ENCODE assay signal across 26 mouse cellular contexts in the genomic region with DNA sequence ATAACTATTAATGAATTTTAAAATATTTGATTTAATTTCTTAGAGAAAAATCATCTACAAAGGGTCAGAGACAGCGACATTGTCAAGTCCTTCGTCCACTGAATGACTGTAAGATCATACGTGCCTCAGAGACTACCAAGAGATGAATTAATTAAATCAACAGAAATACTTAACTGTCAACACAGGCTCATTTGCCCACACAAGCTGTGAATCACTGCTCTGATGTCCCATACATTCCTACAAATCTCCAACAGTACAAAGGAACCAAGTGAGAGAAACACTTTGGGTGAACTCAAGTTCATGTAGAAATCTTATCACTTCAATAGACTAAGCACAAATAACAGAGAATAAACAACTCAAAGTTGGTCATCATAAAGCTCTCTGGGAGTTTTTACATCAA.
DNase-seq lines count a peak whose midpoint lies in the region; ATAC-seq and TF ChIP-seq lines count a peak whose summit lies in the region.
"Had no signal": no experiment of that assay in that cellular context is flagged by ENCODE, and none has a peak within 500 bp of the region (broad histone marks: within the 10 kb centered on the region; RNA-seq: fewer than 3 reads in every experiment).

No protein-coding gene starts in this region.

- no peak for TF ChIP-seq EP300 in heart, adult 2 months (IDR thresholded peaks at IDR 0.05; ENCODE audit: insufficient read depth, low read depth, low read length)

- TF ChIP-seq CTCF in heart, adult 2 months (IDR thresholded peaks at IDR 0.05), result no peak

- no peaks in the 10 kb centered on the region for H3K27me3 ChIP-seq in forebrain, embryonic 11.5 days (ENCODE audit: control insufficient read depth, insufficient read depth, low read length)
- H3K27me3 ChIP-seq in forebrain, embryonic 10.5 days (ENCODE audit: poor library complexity, severe bottlenecking), result no peaks in the 10 kb centered on the region
- H3K27me3 ChIP-seq in hindbrain, embryonic 11.5 days (ENCODE audit: control insufficient read depth, insufficient read depth, low read length), result no peaks in the 10 kb centered on the region
- no peaks in the 10 kb centered on the region for H3K27me3 ChIP-seq in hindbrain, embryonic 10.5 days (ENCODE audit: insufficient read depth, poor library complexity, severe bottlenecking)
- H3K27me3 ChIP-seq in forebrain, embryonic 14.5 days (replicated peaks; ENCODE audit: control insufficient read depth, insufficient read depth, low read length), result no peaks in the 10 kb centered on the region
- H3K27me3 ChIP-seq in forebrain, embryonic 16.5 days (replicated peaks; ENCODE audit: control insufficient read depth, insufficient read depth, low read length), result no peaks in the 10 kb centered on the region
- no peaks in the 10 kb centered on the region for H3K27me3 ChIP-seq in heart, adult 2 months (ENCODE audit: control insufficient read depth, insufficient read depth, low read length)
- H3K27me3 ChIP-seq: CH12.LX; embryonic facial prominence, embryonic 13.5 days; embryonic facial prominence, embryonic 15.5 days; Patski had no signal

- ATAC-seq in forebrain, embryonic 11.5 days (replicated peaks; ENCODE audit: low FRiP score), result 0 out of 2 replicates have a peak, but pooled peaks have one; percentile 30
- peak; percentile 22; the same call in 1 of the 2 replicates for ATAC-seq in hindbrain, embryonic 11.5 days (ENCODE audit: low FRiP score)
- peak; percentile 54 for ATAC-seq in forebrain, embryonic 14.5 days
- ATAC-seq in forebrain, embryonic 16.5 days, result peak; percentile 29
- ATAC-seq: activated CD4-positive, CD25-positive, alpha-beta regulatory T cell, adult 4 months; CD4-positive, CD25-positive, alpha-beta regulatory T cell, adult 4 months; Patski had no signal

- no peaks in the 10 kb centered on the region for H3K79me2 ChIP-seq in heart, adult 2 months (replicated peaks; ENCODE audit: control insufficient read depth, insufficient read depth, low read length)

- intact Hi-C loops in heart, adult 2 months (cut with DNase I), result loop anchor here (10.0 kb wide), 1 partner anchor 192 kb away; no protein-coding TSS in a partner anchor

- no peak for TF ChIP-seq POLR2A in heart, adult 2 months (IDR thresholded peaks at IDR 0.05; ENCODE audit: insufficient read depth, low read depth, low read length)

- no peak overlapping the region for H3K4me2 ChIP-seq in forebrain, embryonic 11.5 days (ENCODE audit: low read depth, low read length, severe bottlenecking)
- no peak overlapping the region for H3K4me2 ChIP-seq in hindbrain, embryonic 11.5 days (replicated peaks; ENCODE audit: low read depth, low read length)
- no peak overlapping the region for H3K4me2 ChIP-seq in forebrain, embryonic 14.5 days (ENCODE audit: low read length)
- no peak overlapping the region for H3K4me2 ChIP-seq in forebrain, embryonic 16.5 days (ENCODE audit: low read length)
- H3K4me2 ChIP-seq: embryonic facial prominence, embryonic 13.5 days; embryonic facial prominence, embryonic 15.5 days had no signal

- no peak overlapping the region for H3K9ac ChIP-seq in forebrain, embryonic 11.5 days (ENCODE audit: low read length)
- H3K9ac ChIP-seq in hindbrain, embryonic 11.5 days (ENCODE audit: low read depth, low read length), result no peak overlapping the region
- no peak overlapping the region for H3K9ac ChIP-seq in forebrain, embryonic 14.5 days (ENCODE audit: low read length)
- H3K9ac ChIP-seq in forebrain, embryonic 16.5 days (replicated peaks; ENCODE audit: low read depth, low read length), result no peak overlapping the region
- H3K9ac ChIP-seq in heart, adult 2 months (ENCODE audit: low read depth, low read length), result no peak overlapping the region
- H3K9ac ChIP-seq: embryonic facial prominence, embryonic 13.5 days; embryonic facial prominence, embryonic 15.5 days had no signal

- H3K27ac ChIP-seq in forebrain, embryonic 11.5 days (ENCODE audit: low read depth, low read length), result 0 out of 2 replicates have a peak overlapping the region, but pooled peaks have one; percentile 12
- no peak overlapping the region for H3K27ac ChIP-seq in forebrain, embryonic 10.5 days
- H3K27ac ChIP-seq in hindbrain, embryonic 11.5 days (ENCODE audit: low read depth, low read length), result no peak overlapping the region
- no peak overlapping the region for H3K27ac ChIP-seq in hindbrain, embryonic 10.5 days
- no peak overlapping the region for H3K27ac ChIP-seq in forebrain, embryonic 14.5 days (ENCODE audit: low read depth, low read length)
- peak overlapping the region; percentile 53 for H3K27ac ChIP-seq in forebrain, embryonic 16.5 days (ENCODE audit: low read length)
- H3K27ac ChIP-seq in heart, adult 2 months, result no peak overlapping the region
- H3K27ac ChIP-seq: embryonic facial prominence, embryonic 13.5 days; embryonic facial prominence, embryonic 15.5 days had no signal

- H3K36me3 ChIP-seq in forebrain, embryonic 11.5 days (ENCODE audit: control insufficient read depth, insufficient read depth, low read length), result no peaks in the 10 kb centered on the region
- no peaks in the 10 kb centered on the region for H3K36me3 ChIP-seq in forebrain, embryonic 10.5 days (replicated peaks)
- no peaks in the 10 kb centered on the region for H3K36me3 ChIP-seq in hindbrain, embryonic 11.5 days (ENCODE audit: control insufficient read depth, insufficient read depth, low read length)
- no peaks in the 10 kb centered on the region for H3K36me3 ChIP-seq in hindbrain, embryonic 10.5 days
- H3K36me3 ChIP-seq in forebrain, embryonic 14.5 days (ENCODE audit: control insufficient read depth, insufficient read depth, low read length), result no peaks in the 10 kb centered on the region
- H3K36me3 ChIP-seq in forebrain, embryonic 16.5 days (ENCODE audit: control insufficient read depth, insufficient read depth), result no peaks in the 10 kb centered on the region
- no peaks in the 10 kb centered on the region for H3K36me3 ChIP-seq in heart, adult 2 months (ENCODE audit: control insufficient read depth, insufficient read depth, low read length)
- H3K36me3 ChIP-seq: embryonic facial prominence, embryonic 13.5 days; embryonic facial prominence, embryonic 15.5 days; G1E had no signal

- peaks cover 3% of the 10 kb centered on the region; the same call in 1 of the 2 replicates for H3K4me1 ChIP-seq in forebrain, embryonic 11.5 days (replicated peaks; ENCODE audit: control insufficient read depth, insufficient read depth, low read length)
- peaks cover 21% of the 10 kb centered on the region for H3K4me1 ChIP-seq in forebrain, embryonic 10.5 days
- no peaks in the 10 kb centered on the region for H3K4me1 ChIP-seq in hindbrain, embryonic 11.5 days (replicated peaks; ENCODE audit: control insufficient read depth, insufficient read depth, low read length)
- H3K4me1 ChIP-seq in hindbrain, embryonic 10.5 days (replicated peaks), result no peaks in the 10 kb centered on the region; the same call in 1 of the 2 replicates
- peaks cover 10% of the 10 kb centered on the region; the same call in 1 of the 2 replicates for H3K4me1 ChIP-seq in forebrain, embryonic 14.5 days (ENCODE audit: control insufficient read depth, insufficient read depth, low read length)
- peaks cover 10% of the 10 kb centered on the region for H3K4me1 ChIP-seq in forebrain, embryonic 16.5 days (replicated peaks; ENCODE audit: control insufficient read depth, insufficient read depth, low read length)
- H3K4me1 ChIP-seq in heart, adult 2 months (ENCODE audit: control insufficient read depth, insufficient read depth, low read length), result no peaks in the 10 kb centered on the region
- H3K4me1 ChIP-seq: embryonic facial prominence, embryonic 13.5 days; embryonic facial prominence, embryonic 15.5 days had no signal

- no peak overlapping the region for H3K4me3 ChIP-seq in forebrain, embryonic 11.5 days (ENCODE audit: low read depth, low read length)
- H3K4me3 ChIP-seq in forebrain, embryonic 10.5 days, result no peak overlapping the region
- no peak overlapping the region for H3K4me3 ChIP-seq in hindbrain, embryonic 11.5 days (ENCODE audit: low read depth, low read length)
- H3K4me3 ChIP-seq in hindbrain, embryonic 10.5 days, result no peak overlapping the region
- H3K4me3 ChIP-seq in forebrain, embryonic 14.5 days (ENCODE audit: low read depth, low read length), result no peak overlapping the region
- H3K4me3 ChIP-seq in forebrain, embryonic 16.5 days (replicated peaks; ENCODE audit: low read length), result no peak overlapping the region
- H3K4me3 ChIP-seq in heart, adult 2 months, result no peak overlapping the region
- H3K4me3 ChIP-seq: embryonic facial prominence, embryonic 13.5 days; embryonic facial prominence, embryonic 15.5 days; erythroblast, embryonic 14.5 days had no signal

- DNase-seq in forebrain, embryonic 11.5 days (ENCODE audit: low spot score), result no peak
- DNase-seq in forebrain, embryonic 10.5 days (ENCODE audit: extremely low spot score, low spot score), result no peak
- DNase-seq in hindbrain, embryonic 11.5 days (ENCODE audit: low spot score), result no peak
- DNase-seq in hindbrain, embryonic 10.5 days (ENCODE audit: low spot score), result no peak
- no peak for DNase-seq in forebrain, embryonic 14.5 days (ENCODE audit: low spot score)
- no peak for DNase-seq in heart, adult 2 months
- no peak for DNase-seq in heart, adult 8-10 months (ENCODE audit: low spot score)
- DNase-seq: adrenal gland, adult 2 months; adrenal gland, postnatal 10 days; adrenal gland, postnatal 25 days; B cell, adult 2 months; cerebellum, adult 11-12 months; cerebellum, adult 2 months; cerebellum, adult 9-10 months; cerebellum, postnatal 10 days; cerebellum, postnatal 25 days; embryo, embryonic 11 days had no signal

- H3K9me3 ChIP-seq in forebrain, embryonic 11.5 days (ENCODE audit: control insufficient read depth, low read length), result no peaks in the 10 kb centered on the region
- no peaks in the 10 kb centered on the region for H3K9me3 ChIP-seq in forebrain, embryonic 10.5 days
- no peaks in the 10 kb centered on the region for H3K9me3 ChIP-seq in hindbrain, embryonic 11.5 days (ENCODE audit: control insufficient read depth, low read length)
- no peaks in the 10 kb centered on the region for H3K9me3 ChIP-seq in hindbrain, embryonic 10.5 days
- H3K9me3 ChIP-seq in forebrain, embryonic 14.5 days (replicated peaks; ENCODE audit: control insufficient read depth, low read length), result no peaks in the 10 kb centered on the region
- no peaks in the 10 kb centered on the region for H3K9me3 ChIP-seq in forebrain, embryonic 16.5 days (ENCODE audit: control insufficient read depth, low read length)
- H3K9me3 ChIP-seq: embryonic facial prominence, embryonic 13.5 days; embryonic facial prominence, embryonic 15.5 days; G1E had no signal

- WGBS in forebrain, embryonic 11.5 days, result 70% methylated on average over 3 of the region's 3 CpGs
- 85% methylated on average over 3 of the region's 3 CpGs for WGBS in forebrain, embryonic 10.5 days
- WGBS in hindbrain, embryonic 11.5 days, result 80% methylated on average over 3 of the region's 3 CpGs
- 91% methylated on average over 3 of the region's 3 CpGs for WGBS in hindbrain, embryonic 10.5 days
- 31% methylated on average over 3 of the region's 3 CpGs for WGBS in forebrain, embryonic 14.5 days
- WGBS in forebrain, embryonic 16.5 days, result 34% methylated on average over 3 of the region's 3 CpGs
- WGBS in heart, adult 2 months, result 84% methylated on average over 3 of the region's 3 CpGs

Comparison
In these comparisons a context has a peak if more than half of its experiments do, and no peak if none do; other contexts are left out.
1. H3K27ac ChIP-seq: peak in forebrain, embryonic 11.5 days (single experiment) and forebrain, embryonic 16.5 days (single experiment); none in forebrain, embryonic 10.5 days (single experiment), hindbrain, embryonic 11.5 days (single experiment), hindbrain, embryonic 10.5 days (single experiment), forebrain, embryonic 14.5 days (single experiment) and heart, adult 2 months (single experiment).
2. Peak in every context shown above with its lines, with median percentiles within 50 percentile points of each other: ATAC-seq.